Mouse (Mus musculus) lung, postnatal 10 days (tissue): ENCODE results near the gene Tmprss13.

Source experiments
- DNase-seq: peaks from one replicate; pipeline ENCODE4 v3.0.0; 2021

Tmprss13 gene

GRCm38 (mm10) chr9:45337406-45337805, 18.5 kb downstream of the Tmprss13 start:
- DNase-seq, result no peak

GRCm38 (mm10) chr9:45343066-45343465, 24.2 kb downstream of the Tmprss13 start:
- no peak for DNase-seq

GRCm38 (mm10) chr9:45345516-45345915, 26.6 kb downstream of the Tmprss13 start:
- DNase-seq, result peak; percentile 25

- DNase-seq, result no peak
Measured at GRCm38 (mm10) chr9:45346276-45346675, 27.4 kb downstream of the Tmprss13 start.

- DNase-seq, result no peak
Measured at GRCm38 (mm10) chr9:45348560-45348959, 29.7 kb downstream of the Tmprss13 start.

GRCm38 (mm10) chr9:45349181-45349580, 30.3 kb downstream of the Tmprss13 start:
- no peak for DNase-seq

- DNase-seq, result no peak
Measured at GRCm38 (mm10) chr9:45349851-45350250, 31.0 kb downstream of the Tmprss13 start.

- DNase-seq, result no peak
Measured at GRCm38 (mm10) chr9:45355192-45355591, 36.3 kb downstream of the Tmprss13 start.

- DNase-seq, result no peak
Measured at GRCm38 (mm10) chr9:45358356-45358755, 39.5 kb downstream of the Tmprss13 start.

- DNase-seq, result no peak
Measured at GRCm38 (mm10) chr9:45362051-45362461, 43.2 kb downstream of the Tmprss13 start.

GRCm38 (mm10) chr9:45363639-45364214, 44.8 kb downstream of the Tmprss13 start:
- DNase-seq, result no peak

- DNase-seq, result no peak
Measured at GRCm38 (mm10) chr9:45367716-45368115, 48.8 kb downstream of the Tmprss13 start.

GRCm38 (mm10) chr9:45368341-45368901, 49.5 kb downstream of the Tmprss13 start:
- no peak for DNase-seq

GRCm38 (mm10) chr9:45370117-45370561, 51.2 kb downstream of the Tmprss13 start, which contains the start of gene Fxyd6:
Fxyd6 (plus strand) TSS chr9:45370185.
- peak; percentile 46 for DNase-seq

GRCm38 (mm10) chr9:45370616-45371336, 51.9 kb downstream of the Tmprss13 start:
- DNase-seq, result no peak

- DNase-seq, result no peak
Measured at GRCm38 (mm10) chr9:45371337-45371707, 52.4 kb downstream of the Tmprss13 start.

- DNase-seq, result no peak
Measured at GRCm38 (mm10) chr9:45373896-45374295, 55.0 kb downstream of the Tmprss13 start.

GRCm38 (mm10) chr9:45374988-45375502, 56.1 kb downstream of the Tmprss13 start:
- no peak for DNase-seq

- DNase-seq, result no peak
Measured at GRCm38 (mm10) chr9:45376427-45376826, 57.5 kb downstream of the Tmprss13 start.

GRCm38 (mm10) chr9:45376883-45377282, 58.0 kb downstream of the Tmprss13 start:
- DNase-seq, result no peak

GRCm38 (mm10) chr9:45380411-45381251, 61.7 kb downstream of the Tmprss13 start:
- no peak for DNase-seq

GRCm38 (mm10) chr9:45382336-45382735, 63.4 kb downstream of the Tmprss13 start:
- no peak for DNase-seq

GRCm38 (mm10) chr9:45382834-45383233, 63.9 kb downstream of the Tmprss13 start:
- no peak for DNase-seq
